Mouse (Mus musculus) CD4-positive naive resting alpha-beta T cell, adult 57 days (primary cell): ENCODE results near the gene Stac. TPM values are rescaled to one million over a fixed set of nuclear protein-coding genes. Genes with fewer than 3 reads are reported as not detected.

Experiments used
- total RNA-seq: library from RNA; stranded (reverse); gene quantifications from one replicate; pipeline ENCODE4 v1.2.4, GENCODE M21; 2023

The Stac gene
- not detected for total RNA-seq

GRCm38 (mm10) chr9:111689680-111690483 lies at the start of gene Stac:
Gene Stac (minus strand): TSS chr9:111690348.

